Mouse (Mus musculus) liver, embryonic 12.5 days (tissue): ENCODE data around the gene Klhdc4. TPM values are rescaled to one million over a fixed set of nuclear protein-coding genes. Genes with fewer than 3 reads are reported as not detected.

Source experiments
- polyA plus RNA-seq: library from polyadenylated mRNA; unstranded; fragments of >200 nt; fragmentation: Nextera tagmentation; extraction: Ambion mirVana; gene quantifications from 2 replicates; pipeline ENCODE4 v1.2.1, GENCODE M21; 2016

The Klhdc4 gene
- polyA plus RNA-seq, 1 experiment from 2014 or later = 36.2 TPM

Other genes starting within 250 kb of the Klhdc4 start
- gene Map1lc3b, start 239.2 kb downstream of the Klhdc4 start, polyA plus RNA-seq = 135 and 137 TPM in 2 replicates
- 2.8 and 2.9 TPM in 2 replicates for gene Zcchc14, start 176.7 kb downstream of the Klhdc4 start, polyA plus RNA-seq
- 0.13 and 0.24 TPM in 2 replicates for gene Jph3, start 99.9 kb downstream of the Klhdc4 start, polyA plus RNA-seq
- 52.6 and 58.9 TPM in 2 replicates for gene Slc7a5, start 78.1 kb upstream of the Klhdc4 start, polyA plus RNA-seq
- 0.69 and 0.85 TPM in 2 replicates for gene Car5a, start 115.3 kb upstream of the Klhdc4 start, polyA plus RNA-seq
- gene Banp, start 120.2 kb upstream of the Klhdc4 start, polyA plus RNA-seq = 22.4 and 25.4 TPM in 2 replicates